8 mouse cellular contexts compared by ENCODE assay signal in genomic region chr12:69879172-69879665, GRCm38 (mm10). TPM values are rescaled to one million over a fixed set of nuclear protein-coding genes. Genes with fewer than 3 reads are reported as not detected.
DNase-seq lines count a peak whose midpoint lies in the region; TF ChIP-seq lines count a peak whose summit lies in the region.

No protein-coding gene starts in this region.

- H3K27ac ChIP-seq in left cerebral cortex, adult 2 months = peak overlapping the region; percentile 69; the same call in 1 of the 2 replicates

- no peak overlapping the region for H3K4me3 ChIP-seq in left cerebral cortex, adult 2 months

- no peak for DNase-seq in left cerebral cortex, adult 2 months (ENCODE audit: extremely low spot score in 1 of 2, low spot score in 2 of 2)
- DNase-seq in left cerebral cortex, postnatal 25 days (ENCODE audit: low spot score in 2 of 2) = no peak
- peak; percentile 94 for DNase-seq in fat pad, adult 2 months (ENCODE audit: extremely low read depth, low read depth, low spot score)
- peak; percentile 45 to 56 for DNase-seq in kidney, postnatal 36 days
- peak; percentile 33 for DNase-seq in retina, embryonic 14.5 days (ENCODE audit: low spot score)
- no peak for DNase-seq in thymus, postnatal 10 days (ENCODE audit: low spot score in 2 of 2)
- no peak for DNase-seq in right cerebral cortex, postnatal 25 days
- DNase-seq in left cerebral cortex, postnatal 36 days (ENCODE audit: low spot score in 2 of 2) = no peak

- no peak for TF ChIP-seq CTCF in left cerebral cortex, adult 2 months (IDR thresholded peaks at IDR 0.05)

- intact Hi-C loops in left cerebral cortex, adult 2 months (cut with DNase I) = no loop called here
- intact Hi-C loops in left cerebral cortex, postnatal 25 days (cut with DNase I) = no loop called here
- intact Hi-C loops in left cerebral cortex, postnatal 36 days (cut with DNase I) = no loop called here

RNA-seq across cellular contexts. Expression of gene Atl1, which starts 13.2 kb away (rescaled TPM):
- 100 to 1,000 TPM; 230 to 233 TPM for total RNA-seq in left cerebral cortex, adult 2 months (2021)
- 100 to 1,000 TPM; 236 to 246 TPM for total RNA-seq in left cerebral cortex, postnatal 25 days (2021)
- total RNA-seq in left cerebral cortex, postnatal 36 days (2021) = 100 to 1,000 TPM; 223 to 259 TPM

RNA-seq across cellular contexts. Expression of gene Map4k5, which starts 13.8 kb away (rescaled TPM):
- total RNA-seq in left cerebral cortex, adult 2 months (2021) = 10 to 100 TPM; 39.8 to 40.9 TPM
- total RNA-seq in left cerebral cortex, postnatal 25 days (2021) = 10 to 100 TPM; 41.7 to 46.2 TPM
- 10 to 100 TPM; 32.5 to 47.1 TPM for total RNA-seq in left cerebral cortex, postnatal 36 days (2021)

Comparison
In these comparisons a context has a peak if more than half of its experiments do, and no peak if none do; other contexts are left out.
1. DNase-seq: peak in fat pad, adult 2 months (single experiment), kidney, postnatal 36 days (2 of 2) and retina, embryonic 14.5 days (single experiment); none in left cerebral cortex, adult 2 months (0 of 2), left cerebral cortex, postnatal 25 days (0 of 2), thymus, postnatal 10 days (0 of 2), right cerebral cortex, postnatal 25 days (single experiment) and left cerebral cortex, postnatal 36 days (0 of 2).